Mouse (Mus musculus): Measurements from ENCODE around the gene Grtp1.

The Grtp1 gene

DNA sequence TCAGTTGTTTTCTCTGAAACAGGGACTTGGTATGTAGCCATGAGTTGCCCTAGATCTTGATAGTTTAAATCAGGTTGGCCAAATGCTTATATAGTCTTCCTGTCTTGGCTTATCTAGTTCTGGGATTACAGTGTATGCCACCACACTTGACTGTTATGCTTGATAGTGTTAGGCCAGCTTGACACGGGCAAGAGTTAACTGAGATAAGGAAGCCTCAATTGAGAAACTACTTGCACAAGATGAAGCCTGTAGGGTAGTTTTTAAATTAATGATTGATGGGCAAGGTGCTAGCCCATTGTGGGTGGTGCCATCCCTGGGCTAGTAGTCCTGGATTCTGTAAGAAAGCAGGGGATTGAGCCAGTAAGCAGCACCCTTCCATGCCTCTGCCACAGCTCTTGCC is 36.9 kb downstream of the Grtp1 start:
- Histone ChIP-seq H3K27me3 (ENCODE audit: insufficient read depth, low read length) (no peaks in the 10 kb centered on the region), H3K4me1 (replicated peaks; ENCODE audit: low read depth, low read length) (peaks cover 58% of the 10 kb centered on the region), H3K4me3 (replicated peaks; ENCODE audit: low read length) (no peak overlapping the region), H3K9me3 (ENCODE audit: low read length) (no peaks in the 10 kb centered on the region), H3K36me3 (ENCODE audit: insufficient read depth, low read length) (peaks cover 76% of the 10 kb centered on the region)
- no peak for TF ChIP-seq CTCF (conservative IDR thresholded peaks at IDR 0.05; ENCODE audit: low read length)
- no peak for TF ChIP-seq NANOG (IDR thresholded peaks at IDR 0.05; ENCODE audit: borderline replicate concordance, low read length)
- no peak for TF ChIP-seq POU5F1 (IDR thresholded peaks at IDR 0.05; ENCODE audit: borderline replicate concordance, low read length)

DNA sequence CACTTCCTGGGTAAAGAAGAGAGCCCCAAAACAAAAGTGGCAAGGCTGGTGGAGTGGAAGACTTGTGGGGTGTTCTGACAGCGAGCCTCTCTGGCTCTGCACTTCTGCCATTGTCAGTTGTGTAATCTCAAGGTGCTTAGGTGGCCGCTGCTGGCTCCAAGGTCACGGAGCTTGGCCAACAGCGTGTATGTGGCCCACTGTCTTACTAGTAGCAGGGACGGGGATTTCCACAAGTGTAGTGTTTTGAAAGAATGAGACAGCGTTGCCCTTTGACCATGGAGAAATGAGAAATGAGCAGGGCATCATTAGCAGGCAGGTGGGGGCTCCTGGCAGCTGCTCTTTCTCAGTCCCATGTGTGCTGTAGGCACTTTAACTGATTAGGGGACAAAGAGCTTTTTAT is 38.3 kb downstream of the Grtp1 start:
- peaks cover 62% of the 10 kb centered on the region for H3K36me3 ChIP-seq (ENCODE audit: insufficient read depth, low read length)
- no peaks in the 10 kb centered on the region for H3K27me3 ChIP-seq (ENCODE audit: insufficient read depth, low read length)
- peaks cover 64% of the 10 kb centered on the region for H3K4me1 ChIP-seq (replicated peaks; ENCODE audit: low read depth, low read length)
- H3K9me3 ChIP-seq (ENCODE audit: low read length) = no peaks in the 10 kb centered on the region
- H3K4me3 ChIP-seq (replicated peaks; ENCODE audit: low read length) = no peak overlapping the region
- TF ChIP-seq CTCF (conservative IDR thresholded peaks at IDR 0.05; ENCODE audit: low read length) (no peak), POU5F1 (IDR thresholded peaks at IDR 0.05; ENCODE audit: borderline replicate concordance, low read length) (no peak), NANOG (IDR thresholded peaks at IDR 0.05; ENCODE audit: borderline replicate concordance, low read length) (no peak)

DNA sequence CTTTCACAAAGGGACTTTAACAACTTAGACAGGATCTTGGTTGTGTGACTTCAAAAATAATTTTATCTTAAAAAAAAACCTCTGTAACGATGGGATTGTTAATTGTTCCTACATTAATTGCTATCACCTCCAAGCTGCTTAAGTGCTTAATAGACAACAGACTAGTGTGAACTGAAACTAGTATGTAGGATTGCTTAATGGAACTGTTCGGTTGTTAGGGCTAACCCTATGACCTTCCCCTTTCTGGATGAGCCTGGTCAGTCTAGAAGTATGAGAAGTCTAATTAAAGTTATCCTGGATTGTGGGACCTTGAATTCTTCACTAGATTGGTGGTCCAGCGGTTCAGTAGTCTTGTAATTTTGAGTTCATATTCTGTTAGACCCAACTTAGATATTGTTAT is 39.7 kb downstream of the Grtp1 start:
- Histone ChIP-seq H3K27me3 (ENCODE audit: insufficient read depth, low read length) (no peaks in the 10 kb centered on the region), H3K4me3 (replicated peaks; ENCODE audit: low read length) (peak overlapping the region; percentile 98), H3K36me3 (ENCODE audit: insufficient read depth, low read length) (peaks cover 48% of the 10 kb centered on the region), H3K9me3 (ENCODE audit: low read length) (no peaks in the 10 kb centered on the region), H3K4me1 (replicated peaks; ENCODE audit: low read depth, low read length) (peaks cover 63% of the 10 kb centered on the region)
- TF ChIP-seq CTCF (conservative IDR thresholded peaks at IDR 0.05; ENCODE audit: low read length) (no peak), NANOG (IDR thresholded peaks at IDR 0.05; ENCODE audit: borderline replicate concordance, low read length) (no peak), POU5F1 (IDR thresholded peaks at IDR 0.05; ENCODE audit: borderline replicate concordance, low read length) (no peak)

DNA sequence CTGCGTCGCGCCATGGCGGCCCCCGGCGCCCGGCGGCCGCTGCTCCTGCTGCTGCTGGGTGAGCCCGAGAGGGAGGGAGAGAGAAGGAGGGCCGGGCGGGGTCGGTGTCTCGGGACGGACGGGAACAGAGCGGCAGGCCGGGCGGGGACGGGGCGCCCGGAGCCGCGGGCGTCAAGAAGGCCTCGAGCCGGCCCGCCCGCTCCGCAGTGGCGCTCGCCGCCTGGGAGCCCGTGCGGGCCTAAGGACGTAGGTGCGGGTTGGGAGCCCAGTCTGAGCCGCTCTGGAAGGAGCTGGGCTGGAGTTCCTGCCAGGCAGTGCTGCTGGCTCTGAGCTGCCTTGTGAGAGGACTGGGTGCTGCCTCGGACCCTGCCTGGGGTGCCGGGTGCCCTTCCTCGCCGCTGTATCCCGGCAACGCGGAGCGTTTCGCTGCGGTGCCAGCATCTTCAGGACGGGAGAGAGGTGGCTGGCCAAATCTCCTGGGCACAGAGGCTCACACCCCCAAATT is 41.0 kb downstream of the Grtp1 start:
- Histone ChIP-seq H3K9me3 (ENCODE audit: low read length) (no peaks in the 10 kb centered on the region), H3K4me1 (replicated peaks; ENCODE audit: low read depth, low read length) (peaks cover 52% of the 10 kb centered on the region), H3K4me3 (replicated peaks; ENCODE audit: low read length) (peak overlapping the region; percentile 98), H3K36me3 (ENCODE audit: insufficient read depth, low read length) (peaks cover 35% of the 10 kb centered on the region), H3K27me3 (ENCODE audit: insufficient read depth, low read length) (no peaks in the 10 kb centered on the region)
- TF ChIP-seq NANOG (IDR thresholded peaks at IDR 0.05; ENCODE audit: borderline replicate concordance, low read length) (no peak), CTCF (conservative IDR thresholded peaks at IDR 0.05; ENCODE audit: low read length) (no peak), POU5F1 (IDR thresholded peaks at IDR 0.05; ENCODE audit: borderline replicate concordance, low read length) (no peak)

DNA sequence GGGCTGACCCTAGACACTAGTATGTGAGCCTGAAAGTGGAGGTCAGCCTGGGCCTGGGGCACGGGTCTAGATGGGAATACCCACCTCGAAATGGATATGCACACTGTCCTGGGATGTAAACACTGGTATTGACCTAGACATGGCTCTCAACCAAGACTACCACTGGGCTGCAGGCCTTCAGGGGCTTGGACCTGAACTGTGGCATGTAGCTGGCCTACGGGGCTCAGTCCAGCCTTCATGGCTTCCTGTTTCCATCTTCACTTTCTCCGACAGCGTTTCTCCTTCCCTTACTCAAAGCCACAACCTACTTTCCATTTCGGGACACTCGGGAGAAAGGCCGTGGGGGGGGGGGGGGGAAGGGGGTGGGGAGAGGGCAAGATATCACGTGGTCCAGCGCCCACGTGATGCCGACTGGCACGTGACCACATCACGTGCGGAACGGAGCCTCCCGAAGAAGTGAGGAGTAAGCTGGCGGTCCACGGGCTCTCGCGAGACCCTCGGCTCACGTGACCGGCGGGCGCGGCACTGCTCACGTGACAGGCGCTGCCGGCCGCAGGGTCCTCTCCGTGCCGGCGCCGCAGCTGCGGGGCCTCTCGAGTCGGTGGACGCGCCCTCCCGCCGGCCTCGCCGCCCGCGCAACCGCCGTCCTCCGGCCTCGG is 41.6 kb downstream of the Grtp1 start, which contains the start of gene Lamp1:
Gene Lamp1 (plus strand): TSS at position 444 of the 659 bp plus-strand sequence.
- H3K9me3 ChIP-seq (ENCODE audit: low read length) = no peaks in the 10 kb centered on the region
- peaks cover 46% of the 10 kb centered on the region for H3K4me1 ChIP-seq (replicated peaks; ENCODE audit: low read depth, low read length)
- peaks cover 29% of the 10 kb centered on the region for H3K36me3 ChIP-seq (ENCODE audit: insufficient read depth, low read length)
- no peaks in the 10 kb centered on the region for H3K27me3 ChIP-seq (ENCODE audit: insufficient read depth, low read length)
- H3K4me3 ChIP-seq (replicated peaks; ENCODE audit: low read length) = peak within 1 kb of the TSS; percentile 98
- no peak for TF ChIP-seq CTCF (conservative IDR thresholded peaks at IDR 0.05; ENCODE audit: low read length)
- no peak for TF ChIP-seq POU5F1 (IDR thresholded peaks at IDR 0.05; ENCODE audit: borderline replicate concordance, low read length)
- no peak for TF ChIP-seq NANOG (IDR thresholded peaks at IDR 0.05; ENCODE audit: borderline replicate concordance, low read length)

- H3K36me3 ChIP-seq (ENCODE audit: insufficient read depth, low read length) = peaks cover 8% of the 10 kb centered on the region
- H3K4me1 ChIP-seq (replicated peaks; ENCODE audit: low read depth, low read length) = peaks cover 25% of the 10 kb centered on the region
- H3K27me3 ChIP-seq (ENCODE audit: insufficient read depth, low read length) = no peaks in the 10 kb centered on the region
- no peaks in the 10 kb centered on the region for H3K9me3 ChIP-seq (ENCODE audit: low read length)
- TF ChIP-seq POU5F1 (IDR thresholded peaks at IDR 0.05; ENCODE audit: borderline replicate concordance, low read length) (no peak), CTCF (conservative IDR thresholded peaks at IDR 0.05; ENCODE audit: low read length) (no peak), NANOG (IDR thresholded peaks at IDR 0.05; ENCODE audit: borderline replicate concordance, low read length) (no peak)
- H3K4me3 ChIP-seq (replicated peaks; ENCODE audit: low read length) = no peak overlapping the region
Observed at GRCm38 (mm10) chr8:13156327-13157097, 43.9 kb downstream of the Grtp1 start.

- no peak overlapping the region for H3K4me3 ChIP-seq (replicated peaks; ENCODE audit: low read length)
Observed at GRCm38 (mm10) chr8:13155358-13155757, 45.1 kb downstream of the Grtp1 start.

GRCm38 (mm10) chr8:13154099-13154498 is 46.3 kb downstream of the Grtp1 start:
- Histone ChIP-seq H3K27me3 (ENCODE audit: insufficient read depth, low read length) (no peaks in the 10 kb centered on the region), H3K9me3 (ENCODE audit: low read length) (no peaks in the 10 kb centered on the region), H3K4me1 (replicated peaks; ENCODE audit: low read depth, low read length) (peaks cover 13% of the 10 kb centered on the region), H3K4me3 (replicated peaks; ENCODE audit: low read length) (no peak overlapping the region), H3K36me3 (ENCODE audit: insufficient read depth, low read length) (0 out of 2 replicates have a peak, but pooled peaks cover under 1% of the 10 kb centered on the region)
- TF ChIP-seq POU5F1 (IDR thresholded peaks at IDR 0.05; ENCODE audit: borderline replicate concordance, low read length) (no peak), NANOG (IDR thresholded peaks at IDR 0.05; ENCODE audit: borderline replicate concordance, low read length) (no peak), CTCF (conservative IDR thresholded peaks at IDR 0.05; ENCODE audit: low read length) (no peak)

More at GRCm38 (mm10) chr8:13155358-13155757, 45.1 kb downstream of the Grtp1 start:
- Histone ChIP-seq H3K36me3 (ENCODE audit: insufficient read depth, low read length) (no peaks in the 10 kb centered on the region), H3K4me1 (replicated peaks; ENCODE audit: low read depth, low read length) (peaks cover 14% of the 10 kb centered on the region), H3K9me3 (ENCODE audit: low read length) (no peaks in the 10 kb centered on the region), H3K27me3 (ENCODE audit: insufficient read depth, low read length) (no peaks in the 10 kb centered on the region)
- TF ChIP-seq NANOG (IDR thresholded peaks at IDR 0.05; ENCODE audit: borderline replicate concordance, low read length) = no peak
- TF ChIP-seq CTCF (conservative IDR thresholded peaks at IDR 0.05; ENCODE audit: low read length) = no peak
- no peak for TF ChIP-seq POU5F1 (IDR thresholded peaks at IDR 0.05; ENCODE audit: borderline replicate concordance, low read length)

Data from E14TG2a.4 (cell line).